Mouse (Mus musculus): ENCODE measurements around the gene Arl4d. TPM values are rescaled to one million over a fixed set of nuclear protein-coding genes. Genes with fewer than 3 reads are reported as not detected.
A peak's percentile ranks its signal among the peaks of the same experiment; 100 is the strongest.

The Arl4d gene
- total and polyA plus RNA-seq, 2 experiments from 2014 or later = 6.2 to 6.5 TPM

DNA sequence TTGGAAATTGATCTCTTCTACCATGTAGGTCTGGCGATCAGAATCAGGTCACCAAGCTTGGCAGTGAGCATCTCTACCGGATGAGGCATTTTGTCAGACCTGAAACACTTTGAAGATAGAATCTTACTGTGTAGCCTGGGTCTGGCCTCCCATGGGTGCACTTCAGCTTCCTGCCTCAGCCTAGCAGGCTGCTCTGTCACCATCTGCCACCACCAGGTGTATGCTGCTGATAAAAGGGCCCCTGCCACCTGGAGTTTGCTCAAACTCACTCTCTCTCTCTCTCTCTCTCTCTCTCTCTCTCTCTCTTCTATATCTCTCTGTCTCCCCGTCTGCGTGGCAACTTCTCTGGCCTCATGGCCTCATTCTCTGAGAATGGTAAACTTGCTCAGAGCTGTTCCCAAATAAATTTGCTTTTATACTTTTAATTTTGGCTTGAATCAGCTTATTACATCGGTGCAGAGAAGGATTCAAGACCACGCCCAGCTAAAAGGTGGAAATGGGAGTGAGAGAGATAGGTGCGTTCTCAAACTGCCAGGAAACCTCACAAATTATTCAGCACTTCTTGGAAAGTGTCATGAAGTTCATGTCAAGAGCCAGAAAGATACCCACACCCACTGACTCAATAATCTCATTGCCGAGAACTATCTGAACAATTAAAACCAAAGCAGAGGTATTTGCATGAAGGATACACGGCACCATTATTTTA lies 32.0 kb downstream of the Arl4d start:
- Histone ChIP-seq H3K4me1 (ENCODE audit: insufficient read depth, low read length) (peaks cover 12% of the 10 kb centered on the region; the same call in 1 of the 2 replicates), H3K27ac (no peak overlapping the region), H3K27me3 (ENCODE audit: insufficient read depth, low read length) (no peaks in the 10 kb centered on the region), H3K9me3 (ENCODE audit: low read length) (no peaks in the 10 kb centered on the region), H3K4me2 (ENCODE audit: low read depth, low read length) (no peak overlapping the region), H3K9ac (replicated peaks; ENCODE audit: low read length) (no peak overlapping the region), H3K36me3 (ENCODE audit: insufficient read depth, low read length) (no peaks in the 10 kb centered on the region), H3K4me3 (ENCODE audit: low read length) (no peak overlapping the region)
- 96% methylated on average over 9 of the region's 9 CpGs for WGBS
- no peak for TF ChIP-seq CTCF (IDR thresholded peaks at IDR 0.05; ENCODE audit: low read depth)
- DNase-seq (ENCODE audit: low spot score) = no peak
- ATAC-seq = no peak

DNA sequence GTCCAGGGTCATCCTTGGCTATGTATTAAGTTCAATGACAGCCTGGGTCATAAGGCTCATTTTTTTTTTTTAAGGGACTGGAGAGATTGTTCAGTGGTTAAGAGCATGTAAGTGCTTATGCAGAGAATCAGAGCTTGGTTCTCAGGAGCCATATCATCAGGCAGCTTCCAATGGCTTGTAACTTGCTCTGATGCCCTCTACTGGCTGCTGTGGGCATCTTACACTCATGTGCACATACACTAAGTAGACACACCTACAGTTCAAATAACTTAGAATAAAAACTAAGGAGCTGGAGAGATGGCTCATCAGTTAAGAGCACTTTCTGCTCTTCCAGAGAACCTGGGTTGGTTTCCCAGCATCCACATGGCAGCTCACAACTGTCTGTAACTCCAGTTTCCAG lies 32.8 kb downstream of the Arl4d start:
- H3K4me1 ChIP-seq (ENCODE audit: insufficient read depth, low read length) = peaks cover 12% of the 10 kb centered on the region; the same call in 1 of the 2 replicates
- no peaks in the 10 kb centered on the region for H3K27me3 ChIP-seq (ENCODE audit: insufficient read depth, low read length)
- no peak overlapping the region for H3K4me3 ChIP-seq (ENCODE audit: low read length)
- no peak for DNase-seq (ENCODE audit: low spot score)
- no peak overlapping the region for H3K9ac ChIP-seq (replicated peaks; ENCODE audit: low read length)
- ATAC-seq = no peak
- TF ChIP-seq CTCF (IDR thresholded peaks at IDR 0.05; ENCODE audit: low read depth) = peak; percentile 7; the same call in 1 of the 2 replicates
- no peaks in the 10 kb centered on the region for H3K36me3 ChIP-seq (ENCODE audit: insufficient read depth, low read length)
- no peak overlapping the region for H3K4me2 ChIP-seq (ENCODE audit: low read depth, low read length)
- no peak overlapping the region for H3K27ac ChIP-seq
- no peaks in the 10 kb centered on the region for H3K9me3 ChIP-seq (ENCODE audit: low read length)

DNA sequence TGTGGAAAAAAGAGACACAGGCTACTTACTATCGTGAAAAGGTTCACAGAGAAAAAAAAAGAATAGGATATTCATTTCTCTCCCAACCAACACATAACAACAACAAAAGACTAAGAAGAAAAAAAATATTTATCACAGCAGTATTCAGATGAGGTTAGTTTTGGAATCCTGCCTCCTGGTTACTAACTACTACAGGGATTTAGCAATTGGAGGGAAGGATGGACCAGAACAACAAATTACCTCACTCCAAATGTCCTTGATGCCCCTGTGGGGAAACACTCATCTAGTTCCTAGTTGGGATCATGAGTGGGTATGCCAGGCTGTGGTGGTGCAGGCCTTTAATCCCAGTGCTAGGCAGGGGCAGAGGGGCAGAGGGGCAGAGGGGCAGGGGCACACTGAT lies 34.2 kb downstream of the Arl4d start:
- no peak overlapping the region for H3K4me2 ChIP-seq (ENCODE audit: low read depth, low read length)
- no peak for TF ChIP-seq CTCF (IDR thresholded peaks at IDR 0.05; ENCODE audit: low read depth)
- DNase-seq (ENCODE audit: low spot score) = no peak
- H3K4me1 ChIP-seq (ENCODE audit: insufficient read depth, low read length) = peaks cover 12% of the 10 kb centered on the region; the same call in 1 of the 2 replicates
- H3K9ac ChIP-seq (replicated peaks; ENCODE audit: low read length) = no peak overlapping the region
- H3K4me3 ChIP-seq (ENCODE audit: low read length) = no peak overlapping the region
- no peaks in the 10 kb centered on the region for H3K9me3 ChIP-seq (ENCODE audit: low read length)
- 88% methylated on average over 1 of the region's 1 CpGs for whole genome bisulfite sequencing
- no peak overlapping the region for H3K27ac ChIP-seq
- ATAC-seq = no peak
- no peaks in the 10 kb centered on the region for H3K27me3 ChIP-seq (ENCODE audit: insufficient read depth, low read length)
- no peaks in the 10 kb centered on the region for H3K36me3 ChIP-seq (ENCODE audit: insufficient read depth, low read length)

DNA sequence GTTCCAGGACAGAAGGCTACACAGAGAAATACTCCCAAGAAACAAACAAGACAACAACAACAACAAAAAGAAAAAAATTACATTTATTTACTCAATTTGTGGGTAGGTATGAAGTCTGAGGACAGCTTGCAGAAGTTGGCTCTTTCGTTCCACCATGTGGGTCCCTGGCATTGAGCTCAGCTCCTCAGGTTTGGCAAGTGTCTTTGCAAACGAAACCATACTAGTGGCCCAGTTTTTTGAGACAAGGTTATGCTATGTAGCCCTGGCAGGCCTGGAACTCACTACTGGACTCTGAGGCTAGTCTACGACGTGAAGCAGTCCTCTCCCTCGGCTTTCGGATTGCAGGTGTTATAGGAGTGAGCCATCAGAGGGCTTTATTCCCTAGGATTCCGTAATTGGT lies 34.6 kb downstream of the Arl4d start:
- Histone ChIP-seq H3K4me2 (ENCODE audit: low read depth, low read length) (no peak overlapping the region), H3K9me3 (ENCODE audit: low read length) (no peaks in the 10 kb centered on the region), H3K4me3 (ENCODE audit: low read length) (no peak overlapping the region), H3K4me1 (ENCODE audit: insufficient read depth, low read length) (peaks cover 12% of the 10 kb centered on the region; the same call in 1 of the 2 replicates), H3K27ac (no peak overlapping the region), H3K36me3 (ENCODE audit: insufficient read depth, low read length) (no peaks in the 10 kb centered on the region), H3K27me3 (ENCODE audit: insufficient read depth, low read length) (no peaks in the 10 kb centered on the region), H3K9ac (replicated peaks; ENCODE audit: low read length) (no peak overlapping the region)
- DNase-seq (ENCODE audit: low spot score) = no peak
- ATAC-seq = no peak
- no peak for TF ChIP-seq CTCF (IDR thresholded peaks at IDR 0.05; ENCODE audit: low read depth)
- 54% methylated on average over 7 of the region's 7 CpGs for WGBS

DNA sequence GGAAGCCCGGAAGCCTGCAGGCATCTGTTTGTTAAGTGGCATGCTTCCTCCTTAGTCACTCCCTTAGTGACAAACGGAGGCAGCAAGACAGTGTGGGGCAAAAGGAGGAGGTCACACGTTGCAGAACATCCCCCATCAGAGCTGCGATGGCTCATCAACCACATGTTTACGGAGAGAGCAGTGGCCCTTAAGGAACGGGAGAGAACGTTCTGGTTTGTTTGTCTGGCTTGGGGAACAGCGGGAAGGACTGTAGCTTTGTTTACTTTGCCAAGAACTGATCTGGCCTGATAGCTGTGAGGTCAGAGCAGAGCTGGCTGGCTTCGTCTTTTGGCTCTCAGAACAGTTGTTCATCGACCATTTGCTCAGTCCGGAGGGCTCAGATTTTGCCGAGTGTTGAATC lies 35.1 kb downstream of the Arl4d start:
- peaks cover 10% of the 10 kb centered on the region; the same call in 1 of the 2 replicates for H3K4me1 ChIP-seq (ENCODE audit: insufficient read depth, low read length)
- WGBS = 29% methylated on average over 12 of the region's 12 CpGs
- H3K9me3 ChIP-seq (ENCODE audit: low read length) = no peaks in the 10 kb centered on the region
- DNase-seq (ENCODE audit: low spot score) = no peak
- no peaks in the 10 kb centered on the region for H3K36me3 ChIP-seq (ENCODE audit: insufficient read depth, low read length)
- ATAC-seq = 0 out of 2 replicates have a peak, but pooled peaks have one; percentile 15
- no peak overlapping the region for H3K4me3 ChIP-seq (ENCODE audit: low read length)
- H3K27me3 ChIP-seq (ENCODE audit: insufficient read depth, low read length) = no peaks in the 10 kb centered on the region
- H3K4me2 ChIP-seq (ENCODE audit: low read depth, low read length) = no peak overlapping the region
- no peak for TF ChIP-seq CTCF (IDR thresholded peaks at IDR 0.05; ENCODE audit: low read depth)
- H3K27ac ChIP-seq = no peak overlapping the region
- no peak overlapping the region for H3K9ac ChIP-seq (replicated peaks; ENCODE audit: low read length)

DNA sequence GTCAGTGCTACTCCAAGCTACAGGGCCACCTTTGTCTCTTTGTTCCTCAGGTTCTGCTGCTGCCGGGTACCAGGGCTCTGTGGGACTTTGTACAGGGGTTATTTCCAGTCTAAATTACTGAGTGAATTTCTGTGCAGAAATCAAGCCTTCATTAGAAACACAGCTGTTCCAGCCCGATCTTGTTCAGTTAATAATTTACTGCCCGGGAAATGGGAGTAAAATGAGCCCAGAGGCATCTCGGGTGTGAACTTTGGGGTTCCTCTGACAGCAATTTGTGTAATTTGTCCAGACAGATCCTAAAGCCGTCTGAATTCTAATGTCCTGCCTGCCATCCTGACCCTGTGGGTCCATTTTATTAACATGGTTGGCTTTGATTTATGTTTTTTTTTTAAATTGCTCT lies 38.7 kb downstream of the Arl4d start:
- no peak overlapping the region for H3K27ac ChIP-seq
- WGBS = 47% methylated on average over 5 of the region's 5 CpGs

DNA sequence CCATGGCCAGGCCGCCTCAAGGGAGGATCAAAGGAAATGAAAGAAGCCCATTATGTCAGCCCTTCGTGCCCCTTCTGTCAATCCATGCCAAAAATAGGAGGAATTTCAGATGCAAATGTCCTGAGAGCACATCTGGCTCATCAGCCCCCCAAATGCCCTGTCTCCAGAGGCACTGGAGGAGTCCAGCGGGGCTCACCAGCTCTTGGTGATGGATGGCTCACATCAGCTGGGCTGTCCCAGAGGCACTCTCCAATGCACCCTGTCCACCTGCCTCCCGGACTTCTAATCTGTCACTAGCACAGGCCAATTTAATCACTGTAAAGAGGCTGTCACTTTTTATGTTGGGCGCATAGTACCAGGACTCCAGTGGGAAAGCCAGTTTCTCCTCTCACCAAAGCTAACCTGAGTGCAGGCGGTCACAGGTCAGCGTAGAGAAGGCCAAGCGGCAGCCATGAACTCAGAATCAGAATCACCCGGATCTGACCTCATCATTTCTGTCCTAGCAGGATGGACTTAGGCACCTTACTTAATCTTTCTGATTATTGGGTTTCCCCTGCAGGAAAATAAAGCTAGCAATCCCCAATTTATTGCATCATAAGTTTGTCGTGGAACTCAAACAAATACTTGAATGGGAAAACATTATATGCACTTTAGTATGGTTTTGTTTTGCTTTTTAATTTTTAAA lies 41.6 kb downstream of the Arl4d start:
- no peak overlapping the region for H3K27ac ChIP-seq
- no peaks in the 10 kb centered on the region for H3K4me1 ChIP-seq (ENCODE audit: insufficient read depth, low read length)
- TF ChIP-seq CTCF (IDR thresholded peaks at IDR 0.05; ENCODE audit: low read depth) = no peak
- no peaks in the 10 kb centered on the region for H3K27me3 ChIP-seq (ENCODE audit: insufficient read depth, low read length)
- H3K4me2 ChIP-seq (ENCODE audit: low read depth, low read length) = no peak overlapping the region
- DNase-seq (ENCODE audit: low spot score) (no peak), ATAC-seq (no peak)
- H3K4me3 ChIP-seq (ENCODE audit: low read length) = no peak overlapping the region
- no peak overlapping the region for H3K9ac ChIP-seq (replicated peaks; ENCODE audit: low read length)
- WGBS = 71% methylated on average over 10 of the region's 10 CpGs
- H3K36me3 ChIP-seq (ENCODE audit: insufficient read depth, low read length) = no peaks in the 10 kb centered on the region
- no peaks in the 10 kb centered on the region for H3K9me3 ChIP-seq (ENCODE audit: low read length)

More for the DNA sequence above, 38.7 kb downstream of the Arl4d start:
- Histone ChIP-seq H3K4me3 (ENCODE audit: low read length) (no peak overlapping the region), H3K9me3 (ENCODE audit: low read length) (no peaks in the 10 kb centered on the region), H3K9ac (replicated peaks; ENCODE audit: low read length) (no peak overlapping the region), H3K27me3 (ENCODE audit: insufficient read depth, low read length) (no peaks in the 10 kb centered on the region), H3K36me3 (ENCODE audit: insufficient read depth, low read length) (no peaks in the 10 kb centered on the region), H3K4me2 (ENCODE audit: low read depth, low read length) (no peak overlapping the region), H3K4me1 (ENCODE audit: insufficient read depth, low read length) (no peaks in the 10 kb centered on the region)
- no peak for TF ChIP-seq CTCF (IDR thresholded peaks at IDR 0.05; ENCODE audit: low read depth)
- DNase-seq (ENCODE audit: low spot score) (no peak), ATAC-seq (no peak)
